Mouse (Mus musculus): ENCODE data around the gene Dagla. TPM values are rescaled to one million over a fixed set of nuclear protein-coding genes. Genes with fewer than 3 reads are reported as not detected.

Gene Dagla
- polyA plus RNA-seq, 1 experiment from 2014 or later, result 0.98 TPM

DNA sequence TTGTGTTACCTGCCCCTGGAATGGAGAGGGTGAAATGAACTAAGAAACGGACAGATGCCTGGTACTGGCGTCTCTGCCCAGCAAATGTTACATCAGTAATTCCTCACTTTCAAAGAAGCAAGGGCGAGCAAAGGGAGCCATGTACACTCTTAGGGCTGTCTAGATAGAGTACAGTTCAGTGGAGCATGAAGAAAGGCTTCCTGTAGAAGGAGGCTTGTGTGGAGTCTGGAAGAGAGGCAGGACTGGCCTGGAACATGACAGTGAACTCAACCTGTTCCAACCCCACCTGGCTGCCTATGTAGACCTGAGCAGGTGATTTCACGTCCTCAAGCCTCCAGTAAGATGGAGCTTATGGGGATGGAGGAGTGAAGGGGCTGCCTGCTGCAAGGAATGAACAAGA lies 6.4 kb downstream of the Dagla start:
- H3K4me3 ChIP-seq (ENCODE audit: low read depth, low read length), result no peak overlapping the region

DNA sequence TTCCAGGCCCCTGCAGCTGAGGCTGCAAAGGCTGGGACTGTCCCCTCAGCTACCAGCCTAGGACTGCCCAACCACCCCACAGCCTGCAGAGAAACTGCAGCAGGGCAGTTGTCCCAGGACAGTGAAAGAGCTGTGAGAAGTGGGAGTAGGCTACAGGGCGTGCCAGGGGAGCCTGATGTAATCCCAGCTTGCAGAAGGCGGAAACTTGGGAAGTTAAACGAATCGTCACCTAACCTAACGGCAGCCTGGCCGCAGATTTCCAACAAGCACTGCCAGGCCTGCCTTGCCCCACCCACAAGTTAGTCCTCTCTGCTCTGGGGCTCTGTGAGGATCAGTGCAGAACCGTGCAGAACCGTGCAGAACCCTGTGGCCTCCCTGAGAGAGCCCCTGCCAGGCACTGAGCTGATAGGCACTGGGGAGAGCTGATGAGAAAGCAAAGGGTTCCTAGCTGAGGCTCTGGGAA lies 7.6 kb downstream of the Dagla start:
- no peaks in the 10 kb centered on the region for H3K9me3 ChIP-seq (replicated peaks; ENCODE audit: control insufficient read depth, low read length)

More for the DNA sequence above, 6.4 kb downstream of the Dagla start:
- no peaks in the 10 kb centered on the region for H3K36me3 ChIP-seq (replicated peaks; ENCODE audit: control insufficient read depth, insufficient read depth, low read depth, low read length)
- 80% methylated on average over 4 of the region's 4 CpGs for WGBS
- no peaks in the 10 kb centered on the region for H3K27me3 ChIP-seq (ENCODE audit: control insufficient read depth, insufficient read depth, low read length)
- H3K4me1 ChIP-seq (ENCODE audit: control insufficient read depth, insufficient read depth, low read length), result peaks cover 14% of the 10 kb centered on the region
- DNase-seq (ENCODE audit: low spot score) (no peak), ATAC-seq (replicated peaks; ENCODE audit: insufficient number of reproducible peaks, low FRiP score, low TSS enrichment, low read depth) (no peak)
- H3K27ac ChIP-seq (replicated peaks; ENCODE audit: low read depth, low read length), result no peak overlapping the region
- H3K9ac ChIP-seq (replicated peaks; ENCODE audit: low read length), result no peak overlapping the region
- no peak overlapping the region for H3K4me2 ChIP-seq (ENCODE audit: low read depth, low read length)
- no peaks in the 10 kb centered on the region for H3K9me3 ChIP-seq (replicated peaks; ENCODE audit: control insufficient read depth, low read length)

DNA sequence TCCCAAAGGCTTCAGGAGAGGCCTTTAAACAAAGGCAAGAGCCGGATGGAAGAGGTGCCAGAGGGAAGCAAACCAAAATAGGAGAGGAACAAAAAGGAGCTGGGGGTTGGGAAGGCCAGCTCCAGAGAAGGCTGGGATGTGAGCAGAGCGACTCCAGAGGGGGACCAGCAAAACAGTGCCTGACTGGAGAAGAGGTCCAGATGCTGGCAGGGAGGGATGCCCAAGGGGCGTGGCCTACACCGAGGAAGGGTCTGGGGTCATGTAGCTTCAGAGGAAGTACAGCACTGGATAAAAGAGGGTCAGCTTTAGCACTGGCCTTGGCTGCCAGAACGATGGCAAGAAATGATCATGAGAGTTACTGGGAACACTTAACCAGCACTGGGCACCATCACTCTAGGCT lies 8.4 kb downstream of the Dagla start:
- Histone ChIP-seq H3K4me1 (ENCODE audit: control insufficient read depth, insufficient read depth, low read length) (peaks cover 14% of the 10 kb centered on the region), H3K27ac (replicated peaks; ENCODE audit: low read depth, low read length) (no peak overlapping the region), H3K4me3 (ENCODE audit: low read depth, low read length) (no peak overlapping the region), H3K27me3 (ENCODE audit: control insufficient read depth, insufficient read depth, low read length) (no peaks in the 10 kb centered on the region), H3K4me2 (ENCODE audit: low read depth, low read length) (no peak overlapping the region), H3K36me3 (replicated peaks; ENCODE audit: control insufficient read depth, insufficient read depth, low read depth, low read length) (no peaks in the 10 kb centered on the region), H3K9me3 (replicated peaks; ENCODE audit: control insufficient read depth, low read length) (no peaks in the 10 kb centered on the region), H3K9ac (replicated peaks; ENCODE audit: low read length) (no peak overlapping the region)
- WGBS, result 11% methylated on average over 5 of the region's 5 CpGs
- DNase-seq (ENCODE audit: low spot score), result no peak
- no peak for ATAC-seq (replicated peaks; ENCODE audit: insufficient number of reproducible peaks, low FRiP score, low TSS enrichment, low read depth)

More for the DNA sequence above, 7.6 kb downstream of the Dagla start:
- no peaks in the 10 kb centered on the region for H3K36me3 ChIP-seq (replicated peaks; ENCODE audit: control insufficient read depth, insufficient read depth, low read depth, low read length)
- H3K4me2 ChIP-seq (ENCODE audit: low read depth, low read length), result no peak overlapping the region
- H3K27me3 ChIP-seq (ENCODE audit: control insufficient read depth, insufficient read depth, low read length), result no peaks in the 10 kb centered on the region
- H3K4me3 ChIP-seq (ENCODE audit: low read depth, low read length), result no peak overlapping the region
- 27% methylated on average over 8 of the region's 8 CpGs for WGBS
- no peak overlapping the region; the same call in 1 of the 2 replicates for H3K27ac ChIP-seq (replicated peaks; ENCODE audit: low read depth, low read length)
- DNase-seq (ENCODE audit: low spot score) (no peak), ATAC-seq (replicated peaks; ENCODE audit: insufficient number of reproducible peaks, low FRiP score, low TSS enrichment, low read depth) (no peak)
- peaks cover 14% of the 10 kb centered on the region for H3K4me1 ChIP-seq (ENCODE audit: control insufficient read depth, insufficient read depth, low read length)
- H3K9ac ChIP-seq (replicated peaks; ENCODE audit: low read length), result peak overlapping the region; percentile 18; the same call in 1 of the 2 replicates

DNA sequence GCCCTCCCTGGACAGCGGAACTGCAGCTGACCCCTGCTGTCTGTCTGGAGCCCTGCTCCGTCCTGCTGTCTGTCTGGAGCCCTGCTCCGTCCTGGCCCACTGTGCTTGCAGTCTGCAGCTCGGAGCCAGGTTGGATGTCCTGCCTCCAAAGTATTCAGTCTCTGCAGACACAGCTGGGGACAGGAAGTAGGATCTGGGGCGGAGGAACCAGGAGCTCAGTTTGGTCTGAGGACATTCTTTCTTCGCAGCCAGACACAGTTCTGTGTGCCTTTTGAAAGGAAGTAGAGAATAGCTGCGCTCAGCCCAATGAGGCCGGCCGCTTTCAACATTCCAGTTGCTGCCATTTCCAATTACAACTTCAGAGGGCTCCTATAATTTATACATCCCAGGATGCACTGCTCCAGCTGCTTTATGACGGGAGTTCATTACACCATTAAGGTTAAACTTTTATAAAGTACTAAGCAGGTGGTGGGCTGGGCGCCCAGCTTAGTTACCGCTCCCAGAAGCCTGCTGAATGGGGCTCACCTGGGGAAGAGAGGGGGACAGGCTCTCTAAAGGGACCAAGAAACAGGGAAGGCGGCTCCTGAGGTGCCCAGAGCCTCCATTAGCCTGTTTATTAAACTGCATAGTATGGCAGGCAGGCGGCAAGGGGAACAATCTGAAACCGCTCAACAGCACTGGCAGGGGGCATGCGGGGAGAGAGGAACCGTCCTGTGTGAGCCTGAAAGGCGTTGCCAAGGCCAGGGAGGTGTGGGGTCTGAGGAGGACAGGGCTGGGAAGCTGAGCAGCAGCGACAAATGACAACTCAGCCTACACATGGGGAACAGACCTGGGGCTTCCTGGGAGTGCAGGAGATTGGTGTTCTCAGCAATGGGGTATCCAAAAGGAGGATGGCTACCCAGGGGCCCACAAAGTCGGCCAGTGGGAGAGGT lies 9.8 kb downstream of the Dagla start:
- Histone ChIP-seq H3K27me3 (ENCODE audit: control insufficient read depth, insufficient read depth, low read length) (no peaks in the 10 kb centered on the region), H3K27ac (replicated peaks; ENCODE audit: low read depth, low read length) (no peak overlapping the region; the same call in 1 of the 2 replicates), H3K36me3 (replicated peaks; ENCODE audit: control insufficient read depth, insufficient read depth, low read depth, low read length) (no peaks in the 10 kb centered on the region), H3K4me2 (ENCODE audit: low read depth, low read length) (no peak overlapping the region), H3K4me1 (ENCODE audit: control insufficient read depth, insufficient read depth, low read length) (peaks cover 18% of the 10 kb centered on the region), H3K9ac (replicated peaks; ENCODE audit: low read length) (0 out of 2 replicates have a peak overlapping the region, but pooled peaks have one; percentile 27), H3K4me3 (ENCODE audit: low read depth, low read length) (no peak overlapping the region), H3K9me3 (replicated peaks; ENCODE audit: control insufficient read depth, low read length) (no peaks in the 10 kb centered on the region)
- 40% methylated on average over 20 of the region's 20 CpGs for WGBS
- DNase-seq (ENCODE audit: low spot score) (peak; percentile 61), ATAC-seq (replicated peaks; ENCODE audit: insufficient number of reproducible peaks, low FRiP score, low TSS enrichment, low read depth) (0 out of 2 replicates have a peak, but pooled peaks have one; percentile 30)

DNA sequence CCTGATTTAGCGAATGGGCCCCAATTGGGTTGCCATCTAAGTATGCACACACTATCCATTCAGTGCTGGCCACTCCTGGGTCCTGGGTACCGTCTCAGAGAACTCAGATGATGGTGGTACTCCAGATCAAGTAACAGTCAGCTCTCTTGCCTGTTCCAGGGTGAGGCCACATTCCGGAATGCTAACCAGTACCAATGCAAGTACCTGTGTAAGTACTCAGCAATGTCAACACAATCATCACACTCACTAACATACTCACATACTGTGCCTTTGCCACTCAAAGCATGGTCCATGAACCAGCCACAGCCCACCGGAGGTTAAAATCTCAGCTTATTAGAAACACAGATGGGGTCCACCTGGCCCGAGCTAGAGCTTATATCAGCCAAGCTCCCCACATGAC lies 10.7 kb downstream of the Dagla start:
- no peak overlapping the region for H3K9ac ChIP-seq (replicated peaks; ENCODE audit: low read length)
- ATAC-seq (replicated peaks; ENCODE audit: insufficient number of reproducible peaks, low FRiP score, low TSS enrichment, low read depth) (no peak), DNase-seq (ENCODE audit: low spot score) (no peak)
- no peak overlapping the region for H3K4me2 ChIP-seq (ENCODE audit: low read depth, low read length)
- no peaks in the 10 kb centered on the region for H3K27me3 ChIP-seq (ENCODE audit: control insufficient read depth, insufficient read depth, low read length)
- H3K4me1 ChIP-seq (ENCODE audit: control insufficient read depth, insufficient read depth, low read length), result peaks cover 18% of the 10 kb centered on the region
- no peaks in the 10 kb centered on the region for H3K36me3 ChIP-seq (replicated peaks; ENCODE audit: control insufficient read depth, insufficient read depth, low read depth, low read length)
- H3K27ac ChIP-seq (replicated peaks; ENCODE audit: low read depth, low read length), result no peak overlapping the region
- H3K9me3 ChIP-seq (replicated peaks; ENCODE audit: control insufficient read depth, low read length), result no peaks in the 10 kb centered on the region
- 80% methylated on average over 5 of the region's 5 CpGs for WGBS
- no peak overlapping the region for H3K4me3 ChIP-seq (ENCODE audit: low read depth, low read length)

DNA sequence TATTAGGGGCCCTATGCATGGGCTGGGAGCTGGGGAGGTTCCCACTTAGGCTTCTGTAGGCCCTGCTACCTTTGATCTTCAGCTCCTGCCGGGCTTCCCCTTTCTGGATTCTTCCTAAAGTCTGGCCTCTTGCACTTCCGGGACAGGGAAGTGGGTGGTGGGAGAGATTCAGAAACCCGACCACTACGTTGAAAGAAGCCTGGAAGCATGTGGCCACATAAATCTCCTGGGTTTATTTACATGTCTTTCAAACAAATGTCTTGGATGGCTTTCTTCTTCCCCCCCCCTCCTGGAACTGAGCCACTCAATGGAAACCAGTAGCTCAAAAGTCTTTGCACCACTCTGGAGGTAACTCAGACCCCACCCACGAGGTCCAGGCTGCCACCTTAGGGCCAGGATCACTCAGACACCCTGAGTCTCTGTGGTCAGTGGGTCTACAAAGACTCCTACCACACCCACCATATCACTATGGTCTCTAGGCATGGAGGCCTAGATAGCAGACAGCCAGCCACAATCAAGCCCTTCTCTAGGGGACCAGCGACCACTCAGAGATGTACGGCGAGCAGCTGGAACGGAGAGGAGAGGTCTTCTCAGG lies 12.7 kb downstream of the Dagla start:
- Histone ChIP-seq H3K4me1 (ENCODE audit: control insufficient read depth, insufficient read depth, low read length) (peaks cover 18% of the 10 kb centered on the region), H3K27ac (replicated peaks; ENCODE audit: low read depth, low read length) (no peak overlapping the region), H3K36me3 (replicated peaks; ENCODE audit: control insufficient read depth, insufficient read depth, low read depth, low read length) (no peaks in the 10 kb centered on the region), H3K9ac (replicated peaks; ENCODE audit: low read length) (no peak overlapping the region), H3K4me2 (ENCODE audit: low read depth, low read length) (no peak overlapping the region), H3K27me3 (ENCODE audit: control insufficient read depth, insufficient read depth, low read length) (no peaks in the 10 kb centered on the region), H3K9me3 (replicated peaks; ENCODE audit: control insufficient read depth, low read length) (no peaks in the 10 kb centered on the region), H3K4me3 (ENCODE audit: low read depth, low read length) (no peak overlapping the region)
- ATAC-seq (replicated peaks; ENCODE audit: insufficient number of reproducible peaks, low FRiP score, low TSS enrichment, low read depth) (no peak), DNase-seq (ENCODE audit: low spot score) (no peak)
- 80% methylated on average over 9 of the region's 9 CpGs for WGBS

DNA sequence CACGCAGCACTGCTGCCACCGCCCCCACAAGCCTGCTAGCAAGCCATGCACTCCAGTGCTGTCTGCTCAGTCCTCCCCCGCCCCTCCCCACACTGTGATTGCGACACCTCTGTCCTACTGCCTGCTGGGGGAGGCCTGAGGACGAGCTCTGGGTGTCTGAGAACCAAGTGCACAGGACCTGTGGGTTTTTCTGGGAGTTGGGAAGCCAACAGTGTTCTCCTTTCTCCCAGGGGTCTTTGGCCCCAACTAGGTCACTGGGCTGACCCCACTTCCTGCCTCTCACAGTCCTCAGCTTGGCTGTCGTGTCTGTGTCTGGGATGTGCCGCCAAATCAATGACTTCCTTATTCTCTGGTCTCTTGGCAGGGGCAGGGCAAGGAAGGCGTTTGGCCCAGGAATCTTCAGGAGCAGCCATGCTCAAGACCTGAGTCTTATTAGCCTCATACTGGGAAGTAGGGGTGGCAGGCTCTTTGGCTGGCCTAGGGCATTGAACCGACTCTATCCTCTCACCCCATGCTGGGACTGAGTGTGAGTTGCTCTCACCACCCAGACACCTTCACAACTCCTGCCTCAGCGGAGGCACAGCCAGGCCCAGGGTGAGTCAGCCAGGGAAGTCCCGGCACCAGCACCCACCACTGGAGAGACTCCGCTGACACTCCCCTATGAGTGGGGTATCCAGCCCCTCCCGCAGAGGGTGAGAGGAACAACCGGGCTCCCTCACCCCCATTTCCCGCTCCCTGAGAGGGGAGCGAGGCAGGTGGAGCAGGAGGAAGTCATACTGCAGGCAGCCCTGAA lies 14.3 kb downstream of the Dagla start:
- Histone ChIP-seq H3K9ac (replicated peaks; ENCODE audit: low read length) (no peak overlapping the region), H3K27me3 (ENCODE audit: control insufficient read depth, insufficient read depth, low read length) (no peaks in the 10 kb centered on the region), H3K27ac (replicated peaks; ENCODE audit: low read depth, low read length) (no peak overlapping the region), H3K4me3 (ENCODE audit: low read depth, low read length) (no peak overlapping the region), H3K9me3 (replicated peaks; ENCODE audit: control insufficient read depth, low read length) (no peaks in the 10 kb centered on the region), H3K36me3 (replicated peaks; ENCODE audit: control insufficient read depth, insufficient read depth, low read depth, low read length) (no peaks in the 10 kb centered on the region), H3K4me2 (ENCODE audit: low read depth, low read length) (no peak overlapping the region), H3K4me1 (ENCODE audit: control insufficient read depth, insufficient read depth, low read length) (peaks cover 13% of the 10 kb centered on the region)
- DNase-seq (ENCODE audit: low spot score), result no peak
- no peak for ATAC-seq (replicated peaks; ENCODE audit: insufficient number of reproducible peaks, low FRiP score, low TSS enrichment, low read depth)
- WGBS, result 56% methylated on average over 16 of the region's 16 CpGs

Data from embryonic facial prominence, embryonic 11.5 days (tissue).